Mouse (Mus musculus) MEL (cell line): ENCODE results near the gene Agps. TPM values are rescaled to one million over a fixed set of nuclear protein-coding genes. Genes with fewer than 3 reads are reported as not detected.

Source experiments
- DNase-seq: peaks from one replicate; pipeline ENCODE4 v3.0.0; 2011; ENCODE audit warnings: low read depth, low spot score
- H3K27ac ChIP-seq: 2 replicates; pipeline ENCODE4 v1.5.1; 2012; ENCODE audit warnings: low read depth, mild to moderate bottlenecking, control low read depth, low read length, moderate library complexity; ENCODE audit not compliant: control insufficient read depth
- H3K27me3 ChIP-seq, 2 experiments: fragments of 150-350 bp in 1 of 2; sonication (generic) in 1 of 2; 2 replicates each; pipeline ENCODE4 v1.6.1; 2012; ENCODE audit warnings: low read length in 2 of 2, mild to moderate bottlenecking in 2 of 2, improper control_type of control experiment in 1 of 2, moderate library complexity in 1 of 2; ENCODE audit not compliant: insufficient read depth in 2 of 2, control insufficient read depth in 1 of 2
- H3K36me3 ChIP-seq, 2 experiments: 2 replicates each; pipeline ENCODE4 v1.6.1; 2012 to 2014; ENCODE audit warnings: low read length in 2 of 2, improper control_type of control experiment in 1 of 2, inconsistent platforms in 1 of 2, mild to moderate bottlenecking in 1 of 2; ENCODE audit not compliant: insufficient read depth in 2 of 2, control insufficient read depth in 1 of 2
- H3K4me1 ChIP-seq, 2 experiments: fragments of 150-350 bp in 1 of 2; sonication (generic) in 1 of 2; 2 replicates each; pipeline ENCODE4 v1.6.1; 2012; ENCODE audit warnings: low read length in 2 of 2, improper control_type of control experiment in 1 of 2, mild to moderate bottlenecking in 1 of 2; ENCODE audit not compliant: insufficient read depth in 2 of 2, control insufficient read depth in 1 of 2
- H3K4me3 ChIP-seq, 2 experiments: fragments of 150-350 bp in 1 of 2; sonication (generic) in 1 of 2; 2 replicates each; pipeline ENCODE4 v1.5.1; 2012; ENCODE audit warnings: low read depth in 2 of 2, low read length in 2 of 2, mild to moderate bottlenecking in 2 of 2, moderate library complexity in 2 of 2, control low read depth in 1 of 2, improper control_type of control experiment in 1 of 2; ENCODE audit not compliant: control insufficient read depth in 1 of 2, insufficient read depth in 1 of 2
- H3K79me2 ChIP-seq: 2 replicates; pipeline ENCODE4 v1.6.1; 2012; ENCODE audit warnings: mild to moderate bottlenecking, low read length, moderate library complexity; ENCODE audit not compliant: control insufficient read depth, poor library complexity, insufficient read depth
- H3K9ac ChIP-seq: 2 replicates; pipeline ENCODE4 v1.6.1; 2012; ENCODE audit warnings: low read depth, mild to moderate bottlenecking, control low read depth, low read length, moderate library complexity; ENCODE audit not compliant: control insufficient read depth, poor library complexity, severe bottlenecking
- H3K9me3 ChIP-seq: fragments of 150-350 bp; sonication (generic); replicated peaks from 2 replicates; pipeline ENCODE4 v1.6.1; 2012; ENCODE audit warnings: mild to moderate bottlenecking, low read length, improper control_type of control experiment, moderate library complexity; ENCODE audit not compliant: insufficient read depth
- BHLHE40 ChIP-seq: IDR thresholded peaks from 2 replicates; pipeline ENCODE4 v1.6.1; 2012; ENCODE audit warnings: low read depth, mild to moderate bottlenecking, inconsistent platforms, low read length, improper control_type of control experiment, borderline replicate concordance
- ETS1 ChIP-seq: IDR thresholded peaks from 2 replicates; pipeline ENCODE4 v1.6.1; 2012; ENCODE audit warnings: low read depth, mild to moderate bottlenecking, inconsistent platforms, low read length, improper control_type of control experiment, moderate library complexity
- KAT2A ChIP-seq: conservative IDR thresholded peaks from 2 replicates; pipeline ENCODE4 v1.6.1; 2012; ENCODE audit warnings: low read depth, low read length, improper control_type of control experiment, inconsistent platforms
- MAFK ChIP-seq: IDR thresholded peaks from 2 replicates; pipeline ENCODE4 v1.6.1; 2011; ENCODE audit warnings: low read depth, mild to moderate bottlenecking, low read length, improper control_type of control experiment, borderline replicate concordance
- MAX ChIP-seq: IDR thresholded peaks from 2 replicates; pipeline ENCODE4 v1.6.1; 2011; ENCODE audit warnings: low read length, improper control_type of control experiment
- NELFE ChIP-seq: IDR thresholded peaks from 2 replicates; pipeline ENCODE4 v1.6.1; 2011; ENCODE audit warnings: low read depth, low read length, improper control_type of control experiment
- POLR2AphosphoS5 ChIP-seq: IDR thresholded peaks from 2 replicates; pipeline ENCODE4 v1.6.1; 2012; ENCODE audit warnings: low read depth, borderline replicate concordance, mild to moderate bottlenecking, inconsistent platforms, low read length, moderate library complexity, mixed read lengths
- TBP ChIP-seq: IDR thresholded peaks from 2 replicates; pipeline ENCODE4 v1.8.0; 2011; ENCODE audit warnings: low read depth, low read length, improper control_type of control experiment
- UBTF ChIP-seq: IDR thresholded peaks from 2 replicates; pipeline ENCODE4 v1.6.1; 2012; ENCODE audit warnings: low read depth, mild to moderate bottlenecking, inconsistent platforms, low read length, improper control_type of control experiment, moderate library complexity, borderline replicate concordance; ENCODE audit not compliant: insufficient read depth
- ZKSCAN1 ChIP-seq: IDR thresholded peaks from 2 replicates; pipeline ENCODE4 v1.6.1; 2012; ENCODE audit warnings: low read depth, mild to moderate bottlenecking, inconsistent platforms, low read length, improper control_type of control experiment, moderate library complexity
- polyA plus RNA-seq, 2 experiments: library from polyadenylated mRNA; stranded (reverse) in 1 of 2; unstranded in 1 of 2; fragments of >175 nt in 1 of 2; fragments of >200 nt in 1 of 2; gene quantifications; 2 replicates each; pipeline versions ENCODE4 v1.2.1 to v1.2.4; 2012; ENCODE audit warnings: low replicate concordance in 2 of 2, low read depth in 1 of 2; ENCODE audit not compliant: insufficient read length in 2 of 2, insufficient read depth in 1 of 2, missing spikeins in 1 of 2
- total RNA-seq: library from RNA; depleted of rRNA; stranded (reverse); fragments of 300-350 nt; gene quantifications from 2 replicates; pipeline ENCODE4 v1.2.3, GENCODE M21; 2012

Agps gene
- total and polyA plus RNA-seq, 3 experiments = 32.3 to 47.8 TPM; not detected in 1

- no peak for DNase-seq
- peaks cover 0 to 2% of the 10 kb centered on the region in 2 experiments; a peak in 3 of 4 replicates for H3K27me3 ChIP-seq
- H3K36me3 ChIP-seq = no peaks in the 10 kb centered on the region
Measured at GRCm38 (mm10) chr2:75953320-75953719, 121.3 kb downstream of the Agps start.

GRCm38 (mm10) chr2:75955709-75956108 is 123.7 kb downstream of the Agps start:
- TF ChIP-seq UBTF = no peak
- no peak for TF ChIP-seq MAX
- no peak for TF ChIP-seq ZKSCAN1
- TF ChIP-seq POLR2AphosphoS5 = no peak
- TF ChIP-seq BHLHE40 = no peak
- TF ChIP-seq MAFK = no peak
- no peak for TF ChIP-seq ETS1
- TF ChIP-seq KAT2A = no peak
- no peaks in the 10 kb centered on the region for H3K36me3 ChIP-seq
- H3K4me3 ChIP-seq = no peak overlapping the region
- peaks cover 0 to 2% of the 10 kb centered on the region in 2 experiments; a peak in 2 of 4 replicates for H3K27me3 ChIP-seq
- H3K27ac ChIP-seq = no peak overlapping the region
- H3K79me2 ChIP-seq = no peaks in the 10 kb centered on the region
- H3K9me3 ChIP-seq = no peaks in the 10 kb centered on the region
- H3K4me1 ChIP-seq = no peaks in the 10 kb centered on the region
- H3K9ac ChIP-seq = no peak overlapping the region
- DNase-seq = no peak

More at GRCm38 (mm10) chr2:75953320-75953719, 121.3 kb downstream of the Agps start:
- TF ChIP-seq TBP (no peak), UBTF (no peak)
- no peaks in the 10 kb centered on the region for H3K9me3 ChIP-seq
- no peaks in the 10 kb centered on the region for H3K4me1 ChIP-seq
- H3K4me3 ChIP-seq = no peak overlapping the region
- no peaks in the 10 kb centered on the region for H3K79me2 ChIP-seq
- H3K27ac ChIP-seq = no peak overlapping the region
- H3K9ac ChIP-seq = no peak overlapping the region

GRCm38 (mm10) chr2:75959183-75959849 is 127.3 kb downstream of the Agps start:
- TF ChIP-seq ETS1 (no peak), NELFE (no peak)
- TF ChIP-seq, all 39 proteins: peak for 0
- Histone ChIP-seq H3K9ac (no peak overlapping the region), H3K4me3 (no peak overlapping the region), H3K27ac (no peak overlapping the region), H3K4me1 (no peaks in the 10 kb centered on the region; a peak in 1 of 4 replicates), H3K36me3 (no peaks in the 10 kb centered on the region), H3K27me3 (peaks cover 0 to 2% of the 10 kb centered on the region in 2 experiments; a peak in 2 of 4 replicates), H3K79me2 (no peaks in the 10 kb centered on the region), H3K9me3 (no peaks in the 10 kb centered on the region)
- no peak for DNase-seq
